Mouse (Mus musculus) CD4-positive, CD25-positive, alpha-beta regulatory T cell, adult 4 months (primary cell): ENCODE data around the gene Nim1k. TPM values are rescaled to one million over a fixed set of nuclear protein-coding genes. Genes with fewer than 3 reads are reported as not detected.
A peak's percentile ranks its signal among the peaks of the same experiment; 100 is the strongest.
"Not testable (repeated sequence)": the region's sequence is repeated elsewhere in the genome, so short reads cannot be mapped to it uniquely, and the experiment has no call there.

Experiments
- ATAC-seq: one replicate; pipeline ENCODE4 v1.8.0; 2017
- polyA plus RNA-seq, 2 experiments: library from polyadenylated mRNA; unstranded; fragments of 100-300 nt; shearing (Covaris generic); gene quantifications; one replicate each; pipeline ENCODE4 v1.2.1; 2017

Nim1k gene
- polyA plus RNA-seq, 2 experiments from 2014 or later = 0.75 to 1.1 TPM

- no peak for ATAC-seq
These were observed 27.9 kb downstream of the Nim1k start for GRCm38 (mm10) chr13:119727608-119728387.

GRCm38 (mm10) chr13:119724541-119724940 is 31.1 kb downstream of the Nim1k start:
- ATAC-seq = no peak

GRCm38 (mm10) chr13:119723368-119723767 is 32.3 kb downstream of the Nim1k start:
- ATAC-seq = no peak

GRCm38 (mm10) chr13:119722447-119722846 is 33.2 kb downstream of the Nim1k start:
- ATAC-seq = no peak

- ATAC-seq = no peak
These were observed 39.6 kb downstream of the Nim1k start for GRCm38 (mm10) chr13:119716105-119716504.

GRCm38 (mm10) chr13:119713821-119714220 is 41.9 kb downstream of the Nim1k start:
- no peak for ATAC-seq

GRCm38 (mm10) chr13:119713107-119713787 is 42.4 kb downstream of the Nim1k start:
- no peak for ATAC-seq

GRCm38 (mm10) chr13:119712463-119712862 is 43.2 kb downstream of the Nim1k start:
- no peak for ATAC-seq

- ATAC-seq = no peak
These were observed 45.4 kb downstream of the Nim1k start for GRCm38 (mm10) chr13:119710268-119710610.

- ATAC-seq = no peak
These were observed 46.1 kb downstream of the Nim1k start for GRCm38 (mm10) chr13:119709388-119710267.

- no peak for ATAC-seq
These were observed 46.7 kb downstream of the Nim1k start for GRCm38 (mm10) chr13:119708941-119709340.

- no peak for ATAC-seq
These were observed 47.8 kb downstream of the Nim1k start for GRCm38 (mm10) chr13:119707906-119708305.

- no peak for ATAC-seq
These were observed 48.7 kb downstream of the Nim1k start for GRCm38 (mm10) chr13:119706953-119707352.

- not testable (repeated sequence) for ATAC-seq
These were observed 49.3 kb downstream of the Nim1k start for GRCm38 (mm10) chr13:119706278-119706880.

- no peak for ATAC-seq
These were observed 51.4 kb downstream of the Nim1k start for GRCm38 (mm10) chr13:119704280-119704679.

GRCm38 (mm10) chr13:119698436-119698835 is 57.2 kb downstream of the Nim1k start:
- no peak for ATAC-seq

- ATAC-seq = no peak
These were observed 59.2 kb downstream of the Nim1k start for GRCm38 (mm10) chr13:119696496-119696895.

- no peak for ATAC-seq
These were observed 60.0 kb downstream of the Nim1k start for GRCm38 (mm10) chr13:119695676-119696075.

GRCm38 (mm10) chr13:119691958-119692357 is 63.7 kb downstream of the Nim1k start:
- ATAC-seq = not testable (repeated sequence)

- ATAC-seq = peak; percentile 2
These were observed 64.6 kb downstream of the Nim1k start for GRCm38 (mm10) chr13:119690876-119691620.

- ATAC-seq = peak; percentile 92
These were observed 65.5 kb downstream of the Nim1k start, which contains the start of gene Hmgcs1 for GRCm38 (mm10) chr13:119690039-119690728. Hmgcs1 (plus strand) TSS chr13:119690379.
